Mouse (Mus musculus): ENCODE results near the gene Cdc42ep3. TPM values are rescaled to one million over a fixed set of nuclear protein-coding genes. Genes with fewer than 3 reads are reported as not detected.

Gene Cdc42ep3
- polyA plus RNA-seq, 1 experiment from 2014 or later = 20.7 TPM

DNA sequence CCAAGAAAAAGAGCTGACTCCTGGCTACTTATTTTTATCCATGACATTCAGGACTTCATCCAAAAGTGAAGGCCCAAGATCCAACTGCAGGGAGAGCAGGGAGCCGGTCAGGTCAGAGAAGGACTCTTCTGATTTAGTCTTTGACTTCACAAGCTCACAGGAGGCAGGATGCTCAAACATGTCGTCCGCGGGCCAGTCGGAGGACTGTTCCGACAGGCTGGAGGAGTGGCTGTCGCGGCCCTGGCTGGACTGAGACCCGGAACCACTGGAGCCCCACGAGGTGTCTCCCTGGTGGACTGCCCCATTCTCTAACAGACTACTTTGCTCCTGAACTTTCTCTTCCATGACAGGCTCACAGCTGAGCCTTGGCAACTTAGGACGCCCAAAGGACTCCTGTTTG lies 20.2 kb downstream of the Cdc42ep3 start:
- ATAC-seq (replicated peaks; ENCODE audit: low FRiP score) = no peak
- no peaks in the 10 kb centered on the region for H3K9me3 ChIP-seq (ENCODE audit: control insufficient read depth, low read length)
- no peaks in the 10 kb centered on the region for H3K27me3 ChIP-seq (ENCODE audit: control insufficient read depth, insufficient read depth, low read length)
- WGBS = 93% methylated on average over 11 of the region's 11 CpGs
- no peak overlapping the region for H3K27ac ChIP-seq (ENCODE audit: low read depth, low read length)
- no peak overlapping the region for H3K4me2 ChIP-seq (ENCODE audit: low read depth, low read length, severe bottlenecking)
- H3K9ac ChIP-seq (ENCODE audit: low read length) = no peak overlapping the region
- no peaks in the 10 kb centered on the region for H3K4me1 ChIP-seq (replicated peaks; ENCODE audit: control insufficient read depth, insufficient read depth, low read length)
- no peak for DNase-seq (ENCODE audit: low spot score)
- H3K36me3 ChIP-seq (ENCODE audit: control insufficient read depth, insufficient read depth, low read length) = no peaks in the 10 kb centered on the region
- H3K4me3 ChIP-seq (ENCODE audit: low read depth, low read length) = no peak overlapping the region

DNA sequence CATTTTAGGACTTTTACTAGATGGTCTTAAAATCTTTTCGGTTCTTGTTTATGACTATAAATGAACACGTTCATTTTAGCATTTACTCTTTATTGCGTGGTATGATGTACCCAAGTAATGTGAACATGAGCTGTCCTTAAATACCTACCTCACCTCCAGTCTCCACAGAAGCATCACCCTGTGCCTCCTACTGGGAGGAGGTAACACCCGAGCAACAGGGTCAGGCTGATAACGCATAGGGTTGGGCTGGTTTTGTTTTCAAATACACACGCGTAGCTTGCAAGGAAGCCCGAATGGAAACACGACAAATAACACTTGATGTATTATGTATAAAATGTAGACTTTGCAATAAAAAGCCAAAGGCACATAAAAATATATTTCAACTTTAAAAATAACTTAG lies 21.2 kb downstream of the Cdc42ep3 start:
- no peak overlapping the region for H3K27ac ChIP-seq (ENCODE audit: low read depth, low read length)
- no peak overlapping the region for H3K9ac ChIP-seq (ENCODE audit: low read length)
- H3K4me2 ChIP-seq (ENCODE audit: low read depth, low read length, severe bottlenecking) = no peak overlapping the region
- H3K4me1 ChIP-seq (replicated peaks; ENCODE audit: control insufficient read depth, insufficient read depth, low read length) = no peaks in the 10 kb centered on the region
- ATAC-seq (replicated peaks; ENCODE audit: low FRiP score) = no peak
- H3K36me3 ChIP-seq (ENCODE audit: control insufficient read depth, insufficient read depth, low read length) = no peaks in the 10 kb centered on the region
- DNase-seq (ENCODE audit: low spot score) = no peak
- H3K9me3 ChIP-seq (ENCODE audit: control insufficient read depth, low read length) = no peaks in the 10 kb centered on the region
- no peaks in the 10 kb centered on the region for H3K27me3 ChIP-seq (ENCODE audit: control insufficient read depth, insufficient read depth, low read length)
- WGBS = 92% methylated on average over 9 of the region's 9 CpGs
- H3K4me3 ChIP-seq (ENCODE audit: low read depth, low read length) = no peak overlapping the region

DNA sequence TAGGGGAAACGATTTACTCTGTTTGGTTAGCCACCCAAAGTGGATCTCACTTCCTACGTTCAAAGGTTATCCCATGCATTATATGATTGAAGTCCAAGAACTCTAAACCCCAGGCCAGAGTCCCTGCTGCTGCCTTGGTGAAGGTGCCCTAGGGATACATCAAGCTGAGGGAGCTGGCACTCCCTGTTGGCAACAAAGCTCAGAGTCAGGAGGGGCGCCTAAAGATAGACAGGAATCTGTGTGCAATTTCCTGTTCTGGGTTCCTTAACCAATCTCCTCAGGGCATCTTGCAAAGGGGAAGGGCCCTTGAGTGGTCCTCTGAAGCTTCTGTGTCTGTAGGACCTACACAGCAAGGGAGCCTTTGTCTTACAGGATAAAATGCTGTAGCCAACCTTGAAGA lies 22.0 kb downstream of the Cdc42ep3 start:
- no peaks in the 10 kb centered on the region for H3K4me1 ChIP-seq (replicated peaks; ENCODE audit: control insufficient read depth, insufficient read depth, low read length)
- no peak for ATAC-seq (replicated peaks; ENCODE audit: low FRiP score)
- 84% methylated on average over 3 of the region's 3 CpGs for WGBS
- no peaks in the 10 kb centered on the region for H3K36me3 ChIP-seq (ENCODE audit: control insufficient read depth, insufficient read depth, low read length)
- no peak overlapping the region for H3K4me2 ChIP-seq (ENCODE audit: low read depth, low read length, severe bottlenecking)
- no peak overlapping the region for H3K27ac ChIP-seq (ENCODE audit: low read depth, low read length)
- H3K9me3 ChIP-seq (ENCODE audit: control insufficient read depth, low read length) = no peaks in the 10 kb centered on the region
- H3K27me3 ChIP-seq (ENCODE audit: control insufficient read depth, insufficient read depth, low read length) = no peaks in the 10 kb centered on the region
- H3K9ac ChIP-seq (ENCODE audit: low read length) = no peak overlapping the region
- H3K4me3 ChIP-seq (ENCODE audit: low read depth, low read length) = no peak overlapping the region
- no peak for DNase-seq (ENCODE audit: low spot score)

DNA sequence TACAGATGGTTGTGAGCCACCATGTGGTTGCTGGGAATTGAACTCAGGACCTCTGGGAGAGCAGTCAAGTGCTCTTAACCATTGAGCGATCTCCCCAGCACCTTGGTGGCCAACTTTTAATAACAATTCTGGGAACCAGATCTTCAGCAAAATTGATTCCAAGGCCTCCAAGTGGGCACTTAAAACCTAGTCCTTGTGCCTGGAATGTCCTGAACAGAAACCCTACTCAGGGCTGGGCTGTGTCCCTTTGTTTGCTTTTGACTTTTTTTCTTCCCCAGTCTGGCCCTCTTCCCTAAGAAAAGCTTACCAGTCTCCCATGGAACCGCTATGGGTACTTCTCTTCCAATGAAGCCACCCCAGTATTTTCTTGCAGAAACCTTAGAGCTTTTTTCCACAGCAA lies 24.5 kb downstream of the Cdc42ep3 start:
- Histone ChIP-seq H3K9ac (ENCODE audit: low read length) (no peak overlapping the region), H3K4me2 (ENCODE audit: low read depth, low read length, severe bottlenecking) (no peak overlapping the region), H3K4me1 (replicated peaks; ENCODE audit: control insufficient read depth, insufficient read depth, low read length) (no peaks in the 10 kb centered on the region), H3K27ac (ENCODE audit: low read depth, low read length) (no peak overlapping the region), H3K27me3 (ENCODE audit: control insufficient read depth, insufficient read depth, low read length) (no peaks in the 10 kb centered on the region), H3K9me3 (ENCODE audit: control insufficient read depth, low read length) (no peaks in the 10 kb centered on the region), H3K4me3 (ENCODE audit: low read depth, low read length) (no peak overlapping the region), H3K36me3 (ENCODE audit: control insufficient read depth, insufficient read depth, low read length) (no peaks in the 10 kb centered on the region)
- ATAC-seq (replicated peaks; ENCODE audit: low FRiP score) (no peak), DNase-seq (ENCODE audit: low spot score) (no peak)
- 95% methylated on average over 2 of the region's 2 CpGs for WGBS

DNA sequence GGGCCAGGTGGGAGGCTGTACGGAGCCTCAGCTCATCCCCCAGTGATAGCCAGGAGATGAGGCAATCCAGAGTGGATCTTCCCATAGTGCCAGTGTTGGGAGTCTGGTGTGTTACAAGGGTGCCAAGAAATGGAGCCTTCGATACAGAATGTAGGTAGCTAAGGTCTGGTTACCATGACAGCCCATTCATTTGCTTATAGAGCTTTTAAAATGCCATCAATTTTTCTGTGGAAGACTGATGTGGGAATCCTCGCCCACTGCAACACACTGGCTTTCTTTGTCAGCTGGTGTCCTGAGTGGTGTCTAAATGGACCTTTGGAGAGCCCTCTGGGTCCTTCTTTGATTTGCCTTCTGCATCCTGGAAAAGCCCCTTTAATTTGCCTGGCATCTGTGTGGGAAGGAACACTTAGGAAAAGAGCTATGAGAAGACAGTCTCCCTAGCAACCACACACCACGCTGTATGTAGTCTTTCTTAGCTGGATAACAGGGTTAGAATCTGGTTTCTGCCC lies 28.0 kb downstream of the Cdc42ep3 start:
- DNase-seq (ENCODE audit: low spot score) (no peak), ATAC-seq (replicated peaks; ENCODE audit: low FRiP score) (no peak)
- Histone ChIP-seq H3K36me3 (ENCODE audit: control insufficient read depth, insufficient read depth, low read length) (no peaks in the 10 kb centered on the region), H3K27me3 (ENCODE audit: control insufficient read depth, insufficient read depth, low read length) (no peaks in the 10 kb centered on the region), H3K4me3 (ENCODE audit: low read depth, low read length) (no peak overlapping the region), H3K4me2 (ENCODE audit: low read depth, low read length, severe bottlenecking) (no peak overlapping the region), H3K4me1 (replicated peaks; ENCODE audit: control insufficient read depth, insufficient read depth, low read length) (no peaks in the 10 kb centered on the region), H3K27ac (ENCODE audit: low read depth, low read length) (no peak overlapping the region), H3K9me3 (ENCODE audit: control insufficient read depth, low read length) (no peaks in the 10 kb centered on the region), H3K9ac (ENCODE audit: low read length) (no peak overlapping the region)
- 85% methylated on average over 4 of the region's 4 CpGs for WGBS

DNA sequence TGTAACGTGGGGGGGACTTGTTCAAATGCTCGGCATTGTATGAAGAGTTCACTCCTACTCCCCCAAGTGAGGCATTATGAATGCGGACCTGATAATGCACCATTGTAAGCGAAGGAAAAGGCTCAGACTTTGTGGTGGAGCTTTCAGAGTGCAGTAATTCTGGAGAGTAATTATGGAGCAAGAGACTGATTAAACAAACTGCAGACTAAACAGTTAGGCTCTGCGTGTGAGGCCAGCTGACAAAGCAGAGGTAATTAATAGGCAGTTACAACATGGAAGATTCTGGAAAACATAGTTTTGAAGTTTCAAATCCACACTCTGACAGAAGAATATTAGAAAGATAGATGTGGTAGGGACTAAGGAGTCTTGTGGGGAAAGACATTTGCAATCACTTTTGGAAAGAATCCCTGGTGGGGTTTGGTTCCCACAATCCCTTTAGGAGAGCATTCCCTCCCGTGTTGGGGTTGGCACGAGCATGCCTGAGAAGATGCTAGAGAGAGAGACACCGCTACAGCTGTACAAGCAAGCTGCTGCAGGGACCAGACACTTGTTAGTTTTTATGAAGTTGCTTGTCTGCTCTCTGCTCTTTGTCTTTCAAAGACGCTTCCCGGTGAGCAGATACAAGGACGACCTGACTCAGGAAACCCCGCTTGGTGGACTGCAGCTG lies 37.7 kb downstream of the Cdc42ep3 start:
- Histone ChIP-seq H3K4me2 (ENCODE audit: low read depth, low read length, severe bottlenecking) (no peak overlapping the region), H3K9me3 (ENCODE audit: control insufficient read depth, low read length) (no peaks in the 10 kb centered on the region), H3K36me3 (ENCODE audit: control insufficient read depth, insufficient read depth, low read length) (no peaks in the 10 kb centered on the region), H3K27ac (ENCODE audit: low read depth, low read length) (no peak overlapping the region), H3K27me3 (ENCODE audit: control insufficient read depth, insufficient read depth, low read length) (no peaks in the 10 kb centered on the region), H3K9ac (ENCODE audit: low read length) (no peak overlapping the region), H3K4me3 (ENCODE audit: low read depth, low read length) (no peak overlapping the region), H3K4me1 (replicated peaks; ENCODE audit: control insufficient read depth, insufficient read depth, low read length) (no peaks in the 10 kb centered on the region)
- WGBS = 84% methylated on average over 12 of the region's 12 CpGs
- DNase-seq (ENCODE audit: low spot score) = no peak
- ATAC-seq (replicated peaks; ENCODE audit: low FRiP score) = no peak

DNA sequence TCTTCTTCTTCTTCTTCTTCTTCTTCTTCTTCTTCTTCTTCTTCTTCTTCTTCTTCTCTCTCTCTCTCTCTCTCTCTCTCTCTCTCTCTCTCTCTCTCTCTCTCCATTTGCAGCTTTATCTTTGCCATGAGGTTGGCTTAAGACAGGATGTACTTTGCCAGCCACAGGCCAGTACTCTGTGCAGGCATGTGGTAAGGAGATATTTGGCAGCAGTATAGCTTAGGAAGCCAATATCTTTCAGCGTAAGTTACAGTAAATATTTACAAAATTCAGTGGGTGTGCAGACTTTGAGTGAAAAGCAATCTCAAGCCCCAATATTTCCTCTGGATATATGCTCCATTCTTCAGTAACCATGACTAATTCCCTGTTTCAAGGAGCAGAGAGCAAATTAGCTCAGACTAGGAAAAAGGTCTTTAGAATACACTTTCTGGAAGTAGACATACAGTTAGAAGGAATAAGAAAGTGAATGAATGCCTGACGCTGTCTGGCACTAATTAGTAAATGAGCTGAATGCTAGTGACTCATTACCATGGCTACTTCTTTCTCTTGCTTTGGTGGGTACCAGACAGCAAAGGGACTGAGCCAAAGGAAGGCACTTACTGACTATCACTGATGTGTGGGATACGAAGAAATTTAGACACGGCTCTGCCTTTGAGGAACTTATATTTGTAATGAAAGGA lies 39.3 kb downstream of the Cdc42ep3 start:
- H3K4me2 ChIP-seq (ENCODE audit: low read depth, low read length, severe bottlenecking) = no peak overlapping the region
- 74% methylated on average over 4 of the region's 4 CpGs for WGBS
- no peak for DNase-seq (ENCODE audit: low spot score)
- no peaks in the 10 kb centered on the region for H3K9me3 ChIP-seq (ENCODE audit: control insufficient read depth, low read length)
- H3K27ac ChIP-seq (ENCODE audit: low read depth, low read length) = no peak overlapping the region
- H3K9ac ChIP-seq (ENCODE audit: low read length) = no peak overlapping the region
- H3K4me1 ChIP-seq (replicated peaks; ENCODE audit: control insufficient read depth, insufficient read depth, low read length) = no peaks in the 10 kb centered on the region
- H3K4me3 ChIP-seq (ENCODE audit: low read depth, low read length) = no peak overlapping the region
- H3K27me3 ChIP-seq (ENCODE audit: control insufficient read depth, insufficient read depth, low read length) = no peaks in the 10 kb centered on the region
- ATAC-seq (replicated peaks; ENCODE audit: low FRiP score) = 0 out of 2 replicates have a peak, but pooled peaks have one; percentile 39
- no peaks in the 10 kb centered on the region for H3K36me3 ChIP-seq (ENCODE audit: control insufficient read depth, insufficient read depth, low read length)

DNA sequence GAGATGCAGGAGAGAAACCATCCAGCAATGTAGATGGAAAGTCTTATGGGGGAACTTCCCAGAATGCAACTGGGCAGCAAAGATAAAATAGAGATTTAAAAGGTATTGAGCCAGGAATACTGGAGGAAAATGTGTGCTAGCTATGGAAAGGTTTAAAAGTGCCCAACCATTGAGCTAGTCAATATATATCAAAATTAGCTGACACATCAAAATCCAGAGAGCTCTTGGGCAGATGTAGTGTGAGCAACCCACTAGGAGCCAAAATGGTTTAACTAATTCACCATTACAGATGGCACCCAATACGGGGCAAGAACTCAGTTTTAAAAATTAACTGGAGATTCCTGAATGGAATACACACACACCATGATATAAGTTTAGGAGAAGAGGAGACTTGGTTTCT lies 44.4 kb downstream of the Cdc42ep3 start:
- Histone ChIP-seq H3K4me1 (replicated peaks; ENCODE audit: control insufficient read depth, insufficient read depth, low read length) (no peaks in the 10 kb centered on the region), H3K27ac (ENCODE audit: low read depth, low read length) (no peak overlapping the region), H3K27me3 (ENCODE audit: control insufficient read depth, insufficient read depth, low read length) (no peaks in the 10 kb centered on the region), H3K9ac (ENCODE audit: low read length) (no peak overlapping the region), H3K4me2 (ENCODE audit: low read depth, low read length, severe bottlenecking) (no peak overlapping the region), H3K9me3 (ENCODE audit: control insufficient read depth, low read length) (no peaks in the 10 kb centered on the region), H3K36me3 (ENCODE audit: control insufficient read depth, insufficient read depth, low read length) (no peaks in the 10 kb centered on the region), H3K4me3 (ENCODE audit: low read depth, low read length) (no peak overlapping the region)
- ATAC-seq (replicated peaks; ENCODE audit: low FRiP score) = no peak
- 83% methylated on average over 1 of the region's 1 CpGs for WGBS
- no peak for DNase-seq (ENCODE audit: low spot score)

DNA sequence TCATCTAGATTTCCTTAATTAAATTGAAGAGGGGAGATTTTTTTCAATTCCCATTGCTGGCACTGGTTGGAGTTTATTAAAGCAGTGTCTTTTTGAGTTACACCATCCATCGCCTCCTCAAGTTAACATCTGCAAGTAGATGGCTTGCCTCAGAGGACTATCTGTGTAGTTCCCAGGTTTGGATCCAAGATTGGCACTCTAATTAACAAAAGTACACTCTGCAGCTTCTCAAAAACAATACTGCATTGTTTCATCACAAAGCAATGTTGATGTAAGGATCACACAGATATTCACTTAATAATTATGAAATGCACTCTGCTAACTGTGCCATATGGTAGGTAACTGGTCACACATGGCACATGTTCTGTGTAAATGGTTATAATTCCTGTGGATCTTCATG lies 45.4 kb downstream of the Cdc42ep3 start:
- WGBS = 97% methylated on average over 1 of the region's 1 CpGs
- H3K9me3 ChIP-seq (ENCODE audit: control insufficient read depth, low read length) = no peaks in the 10 kb centered on the region
- H3K9ac ChIP-seq (ENCODE audit: low read length) = no peak overlapping the region
- H3K4me3 ChIP-seq (ENCODE audit: low read depth, low read length) = no peak overlapping the region
- no peak overlapping the region for H3K4me2 ChIP-seq (ENCODE audit: low read depth, low read length, severe bottlenecking)
- no peak overlapping the region for H3K27ac ChIP-seq (ENCODE audit: low read depth, low read length)
- no peaks in the 10 kb centered on the region for H3K27me3 ChIP-seq (ENCODE audit: control insufficient read depth, insufficient read depth, low read length)
- no peaks in the 10 kb centered on the region for H3K36me3 ChIP-seq (ENCODE audit: control insufficient read depth, insufficient read depth, low read length)
- no peaks in the 10 kb centered on the region for H3K4me1 ChIP-seq (replicated peaks; ENCODE audit: control insufficient read depth, insufficient read depth, low read length)
- DNase-seq (ENCODE audit: low spot score) (no peak), ATAC-seq (replicated peaks; ENCODE audit: low FRiP score) (no peak)

Measured in forebrain, embryonic 11.5 days (tissue).